Mouse (Mus musculus): ENCODE data around the gene Erbb2.

Erbb2 gene

GRCm38 (mm10) chr11:98459071-98459741, 46.9 kb downstream of the Erbb2 start:
- no peak for DNase-seq

- no peak for DNase-seq
Measured at GRCm38 (mm10) chr11:98459860-98460259, 47.6 kb downstream of the Erbb2 start.

- no peak for DNase-seq
Measured at GRCm38 (mm10) chr11:98461109-98461720, 48.9 kb downstream of the Erbb2 start.

GRCm38 (mm10) chr11:98462255-98462654, 50.0 kb downstream of the Erbb2 start:
- no peak for DNase-seq

GRCm38 (mm10) chr11:98463911-98464310, 51.6 kb downstream of the Erbb2 start:
- no peak for DNase-seq

- DNase-seq = no peak
Measured at GRCm38 (mm10) chr11:98464516-98464915, 52.2 kb downstream of the Erbb2 start.

- DNase-seq = no peak
Measured at GRCm38 (mm10) chr11:98469761-98470714, 57.8 kb downstream of the Erbb2 start.

GRCm38 (mm10) chr11:98470795-98471194, 58.5 kb downstream of the Erbb2 start:
- no peak for DNase-seq

- DNase-seq = no peak
Measured at GRCm38 (mm10) chr11:98472696-98473095, 60.4 kb downstream of the Erbb2 start.

- DNase-seq = no peak
Measured at GRCm38 (mm10) chr11:98473916-98474479, 61.7 kb downstream of the Erbb2 start.

- DNase-seq = no peak
Measured at GRCm38 (mm10) chr11:98474967-98475366, 62.7 kb downstream of the Erbb2 start.

- no peak for DNase-seq
Measured at GRCm38 (mm10) chr11:98475630-98476433, 63.6 kb downstream of the Erbb2 start.

- DNase-seq = no peak
Measured at GRCm38 (mm10) chr11:98476434-98476807, 64.2 kb downstream of the Erbb2 start.

GRCm38 (mm10) chr11:98477011-98477701, 64.9 kb downstream of the Erbb2 start:
- no peak for DNase-seq

- peak; percentile 42 to 48 for DNase-seq
Measured at GRCm38 (mm10) chr11:98479026-98479939, 67.0 kb downstream of the Erbb2 start.

GRCm38 (mm10) chr11:98479940-98480497, 67.7 kb downstream of the Erbb2 start:
- DNase-seq = no peak

GRCm38 (mm10) chr11:98481231-98481630, 69.0 kb downstream of the Erbb2 start:
- no peak for DNase-seq

- no peak for DNase-seq
Measured at GRCm38 (mm10) chr11:98482067-98482466, 69.8 kb downstream of the Erbb2 start.

GRCm38 (mm10) chr11:98485749-98486148, 73.5 kb downstream of the Erbb2 start:
- no peak for DNase-seq
